ENCODE assay signal across 8 mouse cellular contexts in the genomic region with DNA sequence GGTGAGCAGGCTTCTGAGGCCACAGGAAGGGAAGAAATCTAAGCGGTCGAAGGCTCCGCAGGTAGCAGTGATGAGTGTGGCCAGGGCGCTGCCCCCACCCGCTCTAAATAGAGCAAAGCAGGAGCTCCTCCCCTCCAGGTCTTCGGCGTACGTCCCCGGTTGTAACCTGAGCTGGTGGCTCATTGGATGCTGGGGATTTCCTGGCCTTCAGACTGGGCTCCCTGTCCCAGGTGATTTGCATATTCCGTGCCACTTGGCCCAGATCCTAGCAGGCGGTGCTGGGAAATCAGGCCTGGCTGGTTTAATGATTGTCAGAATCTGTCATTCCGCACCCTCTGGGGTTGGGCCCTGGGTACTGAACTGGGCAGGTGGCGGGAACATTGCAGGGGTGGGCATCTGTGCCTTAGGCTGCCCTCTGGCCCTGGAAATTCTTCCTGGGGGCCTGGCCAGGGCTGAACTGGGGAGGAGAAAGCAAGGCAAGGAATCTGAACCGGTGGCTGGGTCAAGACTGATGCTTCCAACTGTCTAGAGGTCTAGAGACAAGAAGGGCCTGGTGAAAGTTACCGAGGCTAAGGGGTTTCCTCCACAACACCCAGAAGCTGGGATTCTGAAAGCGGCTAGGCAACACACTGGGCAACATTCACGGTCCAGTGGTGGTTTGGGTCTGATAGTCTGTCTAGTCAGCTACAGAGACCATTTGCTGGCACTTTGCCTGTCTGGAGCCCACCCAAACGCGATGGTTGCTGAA. TPM values are rescaled to one million over a fixed set of nuclear protein-coding genes. Genes with fewer than 3 reads are reported as not detected.
DNase-seq lines count a peak whose midpoint lies in the region; ATAC-seq and TF ChIP-seq lines count a peak whose summit lies in the region.

TSS of gene Elf3 (minus strand) at position 189 of the 748 bp plus-strand sequence.

- peak within 1 kb of the TSS; percentile 53 for H3K4me2 ChIP-seq in kidney, embryonic 16.5 days (replicated peaks; ENCODE audit: low read depth, low read length)
- H3K4me2 ChIP-seq in stomach, postnatal 0 days (replicated peaks; ENCODE audit: low read depth): peak within 1 kb of the TSS; percentile 61

- peak within 1 kb of the TSS; percentile 59 for H3K9ac ChIP-seq in kidney, embryonic 16.5 days (replicated peaks; ENCODE audit: low read length)
- peak within 1 kb of the TSS; percentile 68 for H3K9ac ChIP-seq in stomach, postnatal 0 days (ENCODE audit: low read length)

- peak within 1 kb of the TSS; percentile 90 for H3K27ac ChIP-seq in kidney, embryonic 16.5 days (ENCODE audit: low read length)
- peak within 1 kb of the TSS; percentile 93 for H3K27ac ChIP-seq in stomach, postnatal 0 days (replicated peaks)

- no peak for TF ChIP-seq CTCF in Patski (IDR thresholded peaks at IDR 0.05)
- no peak for TF ChIP-seq CTCF in stomach, postnatal 0 days (IDR thresholded peaks at IDR 0.05; ENCODE audit: low read depth)

- 9% methylated on average over 19 of the region's 19 CpGs for WGBS in kidney, embryonic 16.5 days
- 14% methylated on average over 19 of the region's 19 CpGs for WGBS in stomach, postnatal 0 days

- peak within 1 kb of the TSS; percentile 48 for H3K4me3 ChIP-seq in kidney, embryonic 16.5 days (ENCODE audit: low read length)
- peak within 1 kb of the TSS; percentile 44 for H3K4me3 ChIP-seq in stomach, postnatal 0 days (ENCODE audit: low read depth, low read length)

- H3K36me3 ChIP-seq in kidney, embryonic 16.5 days (ENCODE audit: insufficient read depth, low read length): peaks cover 10% of the 10 kb centered on the region
- H3K36me3 ChIP-seq in stomach, postnatal 0 days (ENCODE audit: control insufficient read depth, insufficient read depth, low read length): peaks cover 6% of the 10 kb centered on the region; the same call in 1 of the 2 replicates

- POLR2A ChIA-PET in Patski (lab: Charles Lee): interaction anchor here (0.7 to 2.5 kb wide), 7 partner anchors 38 to 267 kb away, joined by 3 to 14 read pairs (median 3); no protein-coding TSS in a partner anchor

- peak; percentile 97 for DNase-seq in Patski (ENCODE audit: low read depth, low spot score)
- DNase-seq in cerebellum, adult 11-12 months: peak; percentile 76
- no peak for DNase-seq in gonadal fat pad, adult 2 months (ENCODE audit: low read depth)
- DNase-seq in lung, postnatal 14 days: peak; percentile 74
- DNase-seq in stomach, postnatal 0 days (ENCODE audit: low spot score): peak; percentile 96
- no peak for DNase-seq in left cerebral cortex, adult 11 months (ENCODE audit: low spot score)
- no peak for DNase-seq in frontal cortex, postnatal 14 days (ENCODE audit: low spot score in 2 of 2)

- TF ChIP-seq EP300 in stomach, postnatal 0 days (optimal IDR thresholded peaks at IDR 0.05): no peak

- peak; percentile 80 for ATAC-seq in Patski
- peak; percentile 95 for ATAC-seq in kidney, embryonic 16.5 days (ENCODE audit: low FRiP score, low TSS enrichment)
- peak; percentile 92 for ATAC-seq in stomach, postnatal 0 days (ENCODE audit: low FRiP score, low TSS enrichment)

- H3K4me1 ChIP-seq in kidney, embryonic 16.5 days (ENCODE audit: insufficient read depth, low read length): peaks cover 11% of the 10 kb centered on the region; the same call in 1 of the 2 replicates
- 0 out of 2 replicates have a peak, but pooled peaks cover 2% of the 10 kb centered on the region for H3K4me1 ChIP-seq in stomach, postnatal 0 days (replicated peaks; ENCODE audit: control insufficient read depth, insufficient read depth)

- in situ Hi-C loops in Patski (cut with MboI; ENCODE audit: low pct_unique_long_range_greater_than_20kb): loop anchor here (5.0 kb wide), 1 partner anchor 86 kb away; no protein-coding TSS in a partner anchor

- CTCF ChIA-PET in Patski (lab: Charles Lee): interaction anchor here (0.7 to 7.5 kb wide), 8 partner anchors 9 to 87 kb away, joined by 3 to 78 read pairs (median 3); no protein-coding TSS in a partner anchor

- no peaks in the 10 kb centered on the region for H3K27me3 ChIP-seq in Patski
- H3K27me3 ChIP-seq in kidney, embryonic 16.5 days (ENCODE audit: insufficient read depth, low read length): no peaks in the 10 kb centered on the region
- H3K27me3 ChIP-seq in stomach, postnatal 0 days (ENCODE audit: control insufficient read depth, insufficient read depth, low read length): no peaks in the 10 kb centered on the region

- H3K9me3 ChIP-seq in kidney, embryonic 16.5 days (ENCODE audit: low read length): no peaks in the 10 kb centered on the region
- no peaks in the 10 kb centered on the region for H3K9me3 ChIP-seq in stomach, postnatal 0 days (ENCODE audit: control insufficient read depth, low read length)

RNA-seq across cellular contexts. Expression of gene Elf3, which starts in this region (rescaled TPM):
- 27.3 TPM for polyA plus RNA-seq in Patski (2021)
- polyA plus RNA-seq in gonadal fat pad, adult 2 months (2012; rRNA removed): 82.7 and 109 TPM in 2 replicates
- 41.8 and 44.1 TPM in 2 replicates for polyA plus RNA-seq in kidney, embryonic 16.5 days (2015; fragmentation: Nextera tagmentation; extraction: Ambion mirVana)
- polyA plus RNA-seq in stomach, postnatal 0 days (2015; fragmentation: Nextera tagmentation; extraction: Ambion mirVana): 152 and 162 TPM in 2 replicates

Comparison
In these comparisons a context has a peak if more than half of its experiments do, and no peak if none do; other contexts are left out.
1. DNase-seq: peak in Patski (single experiment), cerebellum, adult 11-12 months (single experiment), lung, postnatal 14 days (single experiment) and stomach, postnatal 0 days (single experiment); none in gonadal fat pad, adult 2 months (single experiment), left cerebral cortex, adult 11 months (single experiment) and frontal cortex, postnatal 14 days (0 of 2).
2. Peak in every context shown above with its lines, with median percentiles within 50 percentile points of each other: ATAC-seq.